12 mouse cellular contexts compared by ENCODE assay signal in the genomic region with DNA sequence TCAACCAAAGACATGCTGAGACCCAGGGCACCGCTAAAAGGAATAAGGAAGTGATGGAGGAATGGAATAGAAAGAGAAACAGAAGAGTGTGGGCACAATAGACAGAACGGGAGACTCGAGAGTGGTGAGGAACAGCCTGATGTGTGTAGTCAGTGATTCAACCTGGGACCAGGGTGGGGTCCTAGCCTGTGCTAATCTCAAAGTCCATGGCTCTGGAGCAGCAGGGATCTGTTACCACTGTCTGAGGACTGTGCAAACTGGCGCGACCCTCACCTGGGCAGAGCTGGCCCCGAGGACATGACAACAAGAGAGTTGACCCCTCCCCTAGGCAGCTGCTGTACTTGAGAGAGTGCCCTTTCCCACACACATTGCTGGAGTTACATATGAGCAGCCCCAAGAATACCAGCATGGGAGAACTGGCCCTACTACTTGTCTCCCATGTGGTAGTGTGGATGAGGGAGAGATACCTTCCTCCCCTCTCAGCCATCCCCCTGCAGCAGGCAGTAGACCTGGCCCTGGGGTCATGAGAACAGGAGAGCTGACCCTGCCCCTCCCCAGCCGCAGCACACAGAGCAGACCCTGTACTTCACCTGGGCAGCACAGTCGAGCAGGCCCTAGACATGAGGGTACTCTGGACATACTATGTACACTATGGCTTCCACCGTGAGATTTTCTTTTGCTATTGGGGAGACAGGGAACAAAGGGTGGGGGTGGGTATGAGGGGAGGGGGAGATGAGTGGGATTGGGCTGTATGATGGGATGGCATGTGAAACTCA.
DNase-seq lines count a peak whose midpoint lies in the region; ATAC-seq and TF ChIP-seq lines count a peak whose summit lies in the region.
"Had no signal": no experiment of that assay in that cellular context is flagged by ENCODE, and none has a peak within 500 bp of the region (broad histone marks: within the 10 kb centered on the region; RNA-seq: fewer than 3 reads in every experiment).

No protein-coding gene starts in this region.

- no peak for TF ChIP-seq CTCF in hindbrain, postnatal 0 days (IDR thresholded peaks at IDR 0.05; ENCODE audit: low read depth)

- H3K27ac ChIP-seq in kidney, embryonic 14.5 days (ENCODE audit: low read depth, low read length), result no peak overlapping the region
- H3K27ac ChIP-seq in embryonic facial prominence, embryonic 14.5 days (replicated peaks; ENCODE audit: low read depth, low read length), result no peak overlapping the region
- no peak overlapping the region for H3K27ac ChIP-seq in hindbrain, postnatal 0 days
- no peak overlapping the region for H3K27ac ChIP-seq in midbrain, embryonic 15.5 days
- H3K27ac ChIP-seq: embryonic facial prominence, embryonic 13.5 days had no signal

- 85% methylated on average over 9 of the region's 9 CpGs for WGBS in kidney, embryonic 14.5 days
- 89% methylated on average over 9 of the region's 9 CpGs for WGBS in embryonic facial prominence, embryonic 14.5 days
- 93% methylated on average over 9 of the region's 9 CpGs for WGBS in hindbrain, postnatal 0 days
- WGBS in midbrain, embryonic 15.5 days, result 92% methylated on average over 9 of the region's 9 CpGs

- H3K4me3 ChIP-seq in kidney, embryonic 14.5 days (ENCODE audit: low read length), result no peak overlapping the region
- no peak overlapping the region for H3K4me3 ChIP-seq in embryonic facial prominence, embryonic 14.5 days (ENCODE audit: low read depth, low read length)
- no peak overlapping the region for H3K4me3 ChIP-seq in hindbrain, postnatal 0 days (ENCODE audit: low read length)
- no peak overlapping the region for H3K4me3 ChIP-seq in midbrain, embryonic 15.5 days
- H3K4me3 ChIP-seq: embryonic facial prominence, embryonic 13.5 days; heart, embryonic 12.5 days had no signal

- no peaks in the 10 kb centered on the region for H3K4me1 ChIP-seq in kidney, embryonic 14.5 days (ENCODE audit: control insufficient read depth, insufficient read depth, low read length)
- H3K4me1 ChIP-seq in embryonic facial prominence, embryonic 14.5 days (ENCODE audit: control insufficient read depth, insufficient read depth, low read length), result no peaks in the 10 kb centered on the region; the same call in 1 of the 2 replicates
- no peaks in the 10 kb centered on the region for H3K4me1 ChIP-seq in hindbrain, postnatal 0 days (ENCODE audit: insufficient read depth, low read length)
- no peaks in the 10 kb centered on the region for H3K4me1 ChIP-seq in midbrain, embryonic 15.5 days
- H3K4me1 ChIP-seq: heart, embryonic 12.5 days had no signal

- no peak overlapping the region for H3K4me2 ChIP-seq in kidney, embryonic 14.5 days (replicated peaks; ENCODE audit: low read depth, low read length)
- H3K4me2 ChIP-seq in embryonic facial prominence, embryonic 14.5 days (ENCODE audit: low read depth, low read length), result no peak overlapping the region
- H3K4me2 ChIP-seq in hindbrain, postnatal 0 days (ENCODE audit: low read depth, low read length), result no peak overlapping the region
- H3K4me2 ChIP-seq in midbrain, embryonic 15.5 days, result no peak overlapping the region
- H3K4me2 ChIP-seq: embryonic facial prominence, embryonic 13.5 days; heart, embryonic 12.5 days had no signal

- H3K27me3 ChIP-seq in kidney, embryonic 14.5 days (ENCODE audit: control insufficient read depth, insufficient read depth, low read length), result no peaks in the 10 kb centered on the region
- no peaks in the 10 kb centered on the region for H3K27me3 ChIP-seq in embryonic facial prominence, embryonic 14.5 days (replicated peaks; ENCODE audit: control insufficient read depth, insufficient read depth, low read length)
- H3K27me3 ChIP-seq in hindbrain, postnatal 0 days (ENCODE audit: insufficient read depth, low read length), result no peaks in the 10 kb centered on the region
- H3K27me3 ChIP-seq in midbrain, embryonic 15.5 days (replicated peaks), result no peaks in the 10 kb centered on the region
- H3K27me3 ChIP-seq: embryonic facial prominence, embryonic 13.5 days; heart, embryonic 12.5 days had no signal

- H3K36me3 ChIP-seq in kidney, embryonic 14.5 days (ENCODE audit: control insufficient read depth, insufficient read depth, low read length), result no peaks in the 10 kb centered on the region
- H3K36me3 ChIP-seq in embryonic facial prominence, embryonic 14.5 days (ENCODE audit: control insufficient read depth, insufficient read depth, low read length), result peaks cover 19% of the 10 kb centered on the region; the same call in 1 of the 2 replicates
- H3K36me3 ChIP-seq in hindbrain, postnatal 0 days (ENCODE audit: insufficient read depth, low read length), result peaks cover 20% of the 10 kb centered on the region
- peaks cover 32% of the 10 kb centered on the region for H3K36me3 ChIP-seq in midbrain, embryonic 15.5 days (replicated peaks)

- no peak for DNase-seq in kidney, postnatal 10 days
- DNase-seq in embryonic facial prominence, embryonic 14.5 days (ENCODE audit: low spot score), result no peak
- no peak for DNase-seq in hindbrain, postnatal 0 days (ENCODE audit: low spot score)
- DNase-seq in urinary bladder, postnatal 4 days (ENCODE audit: low spot score in 2 of 2), result no peak
- DNase-seq in adrenal gland, adult 8-10 months, result no peak
- no peak for DNase-seq in thymus, postnatal 14 days
- DNase-seq: thymus, postnatal 25 days had no signal

- H3K9me3 ChIP-seq in kidney, embryonic 14.5 days (ENCODE audit: control insufficient read depth, low read length), result no peaks in the 10 kb centered on the region
- no peaks in the 10 kb centered on the region for H3K9me3 ChIP-seq in embryonic facial prominence, embryonic 14.5 days (ENCODE audit: control insufficient read depth, low read length)
- H3K9me3 ChIP-seq in hindbrain, postnatal 0 days (ENCODE audit: low read length), result no peaks in the 10 kb centered on the region
- H3K9me3 ChIP-seq in midbrain, embryonic 15.5 days, result no peaks in the 10 kb centered on the region
- H3K9me3 ChIP-seq: embryonic facial prominence, embryonic 13.5 days; heart, embryonic 12.5 days had no signal

- 0 out of 2 replicates have a peak, but pooled peaks have one; percentile 12 for ATAC-seq in kidney, embryonic 14.5 days (ENCODE audit: low FRiP score, low TSS enrichment)
- 0 out of 2 replicates have a peak, but pooled peaks have one; percentile 30 for ATAC-seq in embryonic facial prominence, embryonic 14.5 days (ENCODE audit: low read depth)
- ATAC-seq in hindbrain, postnatal 0 days, result peak; percentile 39
- peak; percentile 40; the same call in 1 of the 2 replicates for ATAC-seq in midbrain, embryonic 15.5 days (replicated peaks)
- ATAC-seq: CD4-positive, CD25-positive, alpha-beta regulatory T cell, adult 4 months had no signal

- H3K9ac ChIP-seq in kidney, embryonic 14.5 days (ENCODE audit: low read depth, low read length), result no peak overlapping the region
- no peak overlapping the region for H3K9ac ChIP-seq in embryonic facial prominence, embryonic 14.5 days (ENCODE audit: low read depth, low read length)
- no peak overlapping the region for H3K9ac ChIP-seq in hindbrain, postnatal 0 days (replicated peaks; ENCODE audit: low read length)
- H3K9ac ChIP-seq in midbrain, embryonic 15.5 days, result no peak overlapping the region
- H3K9ac ChIP-seq: embryonic facial prominence, embryonic 13.5 days; heart, embryonic 12.5 days had no signal
